Mouse (Mus musculus) liver, postnatal 0 days (tissue): ENCODE measurements around the gene Map3k4. TPM values are rescaled to one million over a fixed set of nuclear protein-coding genes. Genes with fewer than 3 reads are reported as not detected.

Experiments used
- ATAC-seq: fragments of 200-750 bp; cut with Nextera tagmentation; 2 replicates; pipeline ENCODE4 v1.8.0; 2017; ENCODE audit warnings: mild to moderate bottlenecking, moderate library complexity
- DNase-seq: peaks from one replicate; pipeline ENCODE4 v3.0.0-alpha.2; 2016
- H3K27ac ChIP-seq: fragments of 300-500 bp; sonication (generic); 2 replicates; pipeline ENCODE4 v1.5.1; 2014; ENCODE audit warnings: antibody characterized with exemption, moderate library complexity, mild to moderate bottlenecking, low read depth
- H3K27me3 ChIP-seq: fragments of 300-500 bp; sonication (generic); 2 replicates; pipeline ENCODE4 v1.6.1; 2014; ENCODE audit warnings: low read length, control low read depth, mixed read lengths; ENCODE audit not compliant: insufficient read depth
- H3K36me3 ChIP-seq: fragments of 300-500 bp; sonication (generic); replicated peaks from 2 replicates; pipeline ENCODE4 v1.6.1; 2014; ENCODE audit warnings: mild to moderate bottlenecking, control low read depth, low read length, moderate library complexity, mixed read lengths; ENCODE audit not compliant: insufficient read depth
- H3K4me1 ChIP-seq: fragments of 300-500 bp; sonication (generic); 2 replicates; pipeline ENCODE4 v1.6.1; 2014; ENCODE audit warnings: antibody characterized with exemption, mild to moderate bottlenecking, control low read depth; ENCODE audit not compliant: insufficient read depth
- H3K4me2 ChIP-seq: fragments of 300-500 bp; sonication (generic); 2 replicates; pipeline ENCODE4 v1.6.1; 2014; ENCODE audit warnings: low read depth, mild to moderate bottlenecking, low read length, moderate library complexity, mixed read lengths
- H3K4me3 ChIP-seq: fragments of 300-500 bp; sonication (generic); 2 replicates; pipeline ENCODE4 v1.5.1; 2014; ENCODE audit warnings: low read depth, low read length
- H3K9ac ChIP-seq: fragments of 300-500 bp; sonication (generic); replicated peaks from 2 replicates; pipeline ENCODE4 v1.6.1; 2014; ENCODE audit warnings: mild to moderate bottlenecking, moderate library complexity
- H3K9me3 ChIP-seq: fragments of 300-500 bp; sonication (generic); 2 replicates; pipeline ENCODE4 v1.6.1; 2016; ENCODE audit warnings: mild to moderate bottlenecking, control low read depth, low read length, mixed read lengths
- CTCF ChIP-seq: sonication (generic); IDR thresholded peaks from 2 replicates; pipeline ENCODE4 v1.5.1; 2016; ENCODE audit warnings: antibody characterized with exemption, low read depth
- EP300 ChIP-seq: IDR thresholded peaks from 2 replicates; pipeline ENCODE4 v1.6.1; 2016; ENCODE audit warnings: antibody characterized with exemption, low read depth, mild to moderate bottlenecking
- WGBS: fragments of 180-500 bp; shearing (Covaris S2); extraction: QIAGEN DNeasy Blood & Tissue Kit; methylation state at CpG from one replicate; pipeline ENCODE4 v1.1.7; 2014; ENCODE audit not compliant: insufficient replicate concordance; 5-methylcytosine and 5-hydroxymethylcytosine counted together
- polyA plus RNA-seq: library from polyadenylated mRNA; unstranded; fragments of >200 nt; fragmentation: Nextera tagmentation; extraction: Ambion mirVana; gene quantifications from 2 replicates; pipeline ENCODE4 v1.2.1, GENCODE M21; 2015

The Map3k4 gene
- polyA plus RNA-seq, 1 experiment from 2014 or later: 13.0 TPM

DNA sequence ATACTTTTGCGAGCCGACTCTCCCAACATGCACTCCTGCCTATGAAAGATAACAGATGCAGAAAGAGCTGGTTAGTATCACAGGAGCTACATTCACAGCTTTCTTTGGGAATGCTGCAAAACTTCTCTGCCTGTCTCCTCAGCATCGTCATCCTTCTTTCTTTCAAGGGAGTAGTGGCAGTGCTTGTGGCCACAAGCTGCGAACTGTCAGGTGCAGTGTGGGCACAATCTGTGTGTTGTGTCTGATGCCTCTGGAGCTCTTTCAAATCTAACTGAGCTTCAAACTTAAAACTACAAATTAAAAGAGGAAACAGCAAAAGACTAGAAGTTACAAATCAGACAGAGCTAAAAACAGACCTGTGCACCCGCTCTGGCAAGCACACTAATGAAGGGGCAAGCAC is 40.5 kb downstream of the Map3k4 start:
- TF ChIP-seq EP300 (no peak), CTCF (no peak)

DNA sequence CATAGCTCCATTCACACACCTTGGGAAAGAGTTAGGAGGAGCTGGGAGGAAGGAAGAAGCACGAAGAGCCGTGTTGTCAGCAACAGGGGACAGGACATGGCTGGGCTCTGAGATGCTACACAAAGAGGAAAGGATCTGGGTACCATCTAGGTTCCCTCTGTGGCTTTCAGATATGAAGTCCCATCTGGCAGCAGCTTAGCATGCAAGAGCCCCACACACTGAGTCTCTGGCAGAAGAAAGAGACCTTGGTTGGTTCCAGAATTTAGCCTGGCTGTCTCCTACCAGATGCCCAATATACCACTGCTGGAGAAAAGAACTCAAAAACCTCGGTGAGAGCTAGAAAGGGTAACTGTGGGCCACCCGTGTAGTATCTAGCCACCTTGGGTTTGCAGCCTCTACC is 41.3 kb downstream of the Map3k4 start:
- no peak overlapping the region for H3K9ac ChIP-seq
- no peak overlapping the region for H3K4me2 ChIP-seq
- TF ChIP-seq EP300: no peak
- no peak for TF ChIP-seq CTCF
- no peaks in the 10 kb centered on the region for H3K9me3 ChIP-seq
- ATAC-seq: no peak
- H3K4me3 ChIP-seq: no peak overlapping the region
- peaks cover 3% of the 10 kb centered on the region for H3K4me1 ChIP-seq
- H3K27ac ChIP-seq: no peak overlapping the region
- no peak for DNase-seq
- no peaks in the 10 kb centered on the region for H3K27me3 ChIP-seq
- peaks cover 9% of the 10 kb centered on the region; the same call in 1 of the 2 replicates for H3K36me3 ChIP-seq
- 91% methylated on average over 4 of the region's 4 CpGs for WGBS

More for the DNA sequence above, 40.5 kb downstream of the Map3k4 start:
- Histone ChIP-seq H3K4me2 (no peak overlapping the region), H3K9ac (no peak overlapping the region), H3K27ac (no peak overlapping the region), H3K9me3 (peaks cover 1% of the 10 kb centered on the region), H3K36me3 (0 out of 2 replicates have a peak, but pooled peaks cover 9% of the 10 kb centered on the region), H3K4me1 (peaks cover 3% of the 10 kb centered on the region), H3K4me3 (no peak overlapping the region), H3K27me3 (no peaks in the 10 kb centered on the region)
- DNase-seq (no peak), ATAC-seq (no peak)
- 82% methylated on average over 5 of the region's 5 CpGs for WGBS

DNA sequence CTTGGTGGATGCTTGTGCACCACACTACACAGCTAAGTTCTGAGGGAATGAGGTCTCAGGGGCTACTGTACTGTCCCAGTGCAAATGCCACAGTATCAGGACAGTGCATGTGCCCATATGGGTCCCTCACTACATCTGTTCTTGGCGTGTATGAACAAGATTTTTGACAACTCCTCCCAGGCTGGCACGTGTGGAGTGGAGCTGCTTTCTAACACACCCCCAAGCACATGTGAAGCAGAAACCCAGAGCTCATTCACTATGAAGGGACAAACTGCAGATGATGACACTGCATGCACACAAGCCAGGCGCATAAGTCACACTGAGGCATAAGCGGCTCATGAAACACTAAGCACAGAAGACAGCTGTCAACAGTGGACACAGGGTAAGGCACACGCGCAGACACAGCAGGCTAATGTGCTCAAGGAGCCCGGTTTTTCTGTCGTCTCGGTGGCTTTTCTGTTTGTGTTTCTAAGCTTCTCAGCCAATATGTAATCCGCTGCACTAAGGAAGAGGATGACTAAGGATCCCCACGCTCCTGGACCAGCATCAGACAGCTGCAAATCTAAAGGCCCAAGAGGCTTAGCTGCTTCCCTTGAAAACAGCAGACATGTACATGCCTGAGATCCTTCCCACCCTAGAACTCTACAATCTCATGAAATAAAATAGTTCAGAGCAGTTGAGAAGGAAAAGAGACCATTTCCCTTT is 41.9 kb downstream of the Map3k4 start:
- DNase-seq (no peak), ATAC-seq (no peak)
- peaks cover 3% of the 10 kb centered on the region for H3K4me1 ChIP-seq
- WGBS: 90% methylated on average over 11 of the region's 11 CpGs
- TF ChIP-seq EP300 (no peak), CTCF (no peak)
- H3K4me2 ChIP-seq: no peak overlapping the region
- no peak overlapping the region for H3K27ac ChIP-seq
- H3K4me3 ChIP-seq: no peak overlapping the region
- no peak overlapping the region for H3K9ac ChIP-seq
- no peaks in the 10 kb centered on the region for H3K9me3 ChIP-seq
- H3K36me3 ChIP-seq: peaks cover 9% of the 10 kb centered on the region
- H3K27me3 ChIP-seq: no peaks in the 10 kb centered on the region

DNA sequence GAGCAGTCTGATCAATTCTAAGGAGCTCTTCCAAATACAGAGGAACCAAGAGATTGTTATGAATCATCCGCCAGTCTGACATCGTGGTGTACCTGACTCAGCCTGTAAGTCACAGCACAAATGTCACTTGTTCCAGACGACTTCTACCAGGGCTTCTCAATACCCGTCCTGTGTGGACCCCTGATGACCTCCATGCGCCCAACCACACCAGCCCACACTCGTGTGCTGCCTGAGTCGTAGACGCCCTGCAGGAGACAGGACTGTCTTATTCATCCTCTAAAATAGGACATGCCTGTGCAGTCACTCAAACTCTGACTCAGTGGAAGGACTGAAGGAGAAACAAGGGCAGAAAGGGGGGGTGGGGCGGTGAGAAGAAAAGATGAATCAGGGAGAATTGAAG is 42.8 kb downstream of the Map3k4 start:
- no peaks in the 10 kb centered on the region for H3K27me3 ChIP-seq
- DNase-seq: no peak

DNA sequence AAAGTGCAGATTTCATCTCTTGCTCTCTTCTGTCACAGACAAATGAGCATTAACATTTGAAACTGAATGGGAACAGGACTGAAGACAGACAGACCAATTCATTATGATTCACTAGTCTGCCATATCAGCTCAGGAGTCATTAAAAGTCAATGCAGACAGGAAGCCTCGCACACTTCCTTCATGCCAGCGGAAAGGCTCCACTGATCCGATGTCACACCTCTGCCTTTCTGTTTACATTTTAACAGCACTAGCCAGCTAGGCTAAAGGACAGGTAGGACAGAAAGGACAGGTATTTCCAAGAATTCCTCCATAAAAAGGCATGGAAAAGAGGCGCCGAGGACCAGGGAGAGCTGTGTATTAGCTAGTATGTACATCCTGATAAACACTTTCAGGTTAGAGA is 45.6 kb downstream of the Map3k4 start:
- no peak for DNase-seq
- TF ChIP-seq EP300 (no peak), CTCF (no peak)
- Histone ChIP-seq H3K36me3 (peaks cover 22% of the 10 kb centered on the region), H3K4me2 (no peak overlapping the region), H3K27ac (no peak overlapping the region), H3K9me3 (no peaks in the 10 kb centered on the region), H3K9ac (no peak overlapping the region), H3K27me3 (no peaks in the 10 kb centered on the region), H3K4me1 (peaks cover 3% of the 10 kb centered on the region), H3K4me3 (no peak overlapping the region)
- ATAC-seq: no peak
- 59% methylated on average over 5 of the region's 5 CpGs for WGBS

More for the DNA sequence above, 42.8 kb downstream of the Map3k4 start:
- no peak overlapping the region for H3K27ac ChIP-seq
- TF ChIP-seq EP300: no peak
- no peak for TF ChIP-seq CTCF
- no peak overlapping the region for H3K9ac ChIP-seq
- H3K4me3 ChIP-seq: no peak overlapping the region
- H3K4me1 ChIP-seq: peaks cover 3% of the 10 kb centered on the region
- H3K9me3 ChIP-seq: no peaks in the 10 kb centered on the region
- H3K4me2 ChIP-seq: no peak overlapping the region
- 80% methylated on average over 9 of the region's 9 CpGs for WGBS
- no peak for ATAC-seq
- peaks cover 18% of the 10 kb centered on the region for H3K36me3 ChIP-seq

DNA sequence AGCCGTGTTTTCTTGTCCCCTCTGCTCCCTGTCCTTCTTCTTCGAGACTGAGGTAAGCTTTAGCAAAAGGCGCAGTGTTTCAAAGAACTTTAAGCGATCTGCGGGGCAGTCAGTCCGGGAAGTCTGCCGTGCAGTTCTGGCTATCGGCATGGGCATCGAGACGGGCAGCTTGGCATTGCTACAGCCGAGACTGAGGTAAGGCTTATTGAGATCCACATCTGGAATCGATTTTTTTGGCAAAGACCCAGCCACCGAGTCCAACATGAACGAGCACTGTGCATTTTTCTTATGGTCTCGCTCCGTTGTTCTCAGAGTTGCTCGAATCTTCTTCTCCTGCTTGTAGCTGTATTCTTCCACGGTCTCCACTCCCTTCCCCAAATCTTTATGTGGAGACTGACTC is 46.8 kb downstream of the Map3k4 start:
- H3K27me3 ChIP-seq: no peaks in the 10 kb centered on the region
- H3K4me1 ChIP-seq: peaks cover 3% of the 10 kb centered on the region
- WGBS: 92% methylated on average over 18 of the region's 18 CpGs
- peaks cover 22% of the 10 kb centered on the region for H3K36me3 ChIP-seq
- H3K27ac ChIP-seq: no peak overlapping the region
- no peak overlapping the region for H3K9ac ChIP-seq
- TF ChIP-seq CTCF (no peak), EP300 (no peak)
- no peak overlapping the region for H3K4me2 ChIP-seq
- ATAC-seq (no peak), DNase-seq (no peak)
- no peak overlapping the region for H3K4me3 ChIP-seq
- H3K9me3 ChIP-seq: no peaks in the 10 kb centered on the region

DNA sequence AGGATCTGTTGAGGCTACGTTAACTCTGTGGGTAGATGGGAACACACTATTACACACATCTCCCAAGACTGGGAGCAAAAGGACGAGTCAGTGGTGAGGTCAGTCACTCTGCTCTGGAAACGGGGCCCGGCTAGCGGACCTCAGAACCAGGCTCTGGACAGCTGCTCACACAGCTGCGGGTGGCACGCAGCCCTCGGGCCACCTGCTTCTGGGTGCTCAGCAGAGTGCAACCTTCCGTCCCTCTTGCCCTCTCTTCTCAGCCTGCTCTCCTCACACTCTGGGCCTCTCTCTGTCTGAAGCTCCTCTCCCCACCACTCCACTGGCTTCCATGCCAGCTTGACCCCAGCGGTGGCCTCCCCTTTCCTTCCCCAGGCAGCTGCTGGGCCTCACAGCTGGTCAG is 50.1 kb downstream of the Map3k4 start:
- Histone ChIP-seq H3K9ac (no peak overlapping the region), H3K27me3 (no peaks in the 10 kb centered on the region), H3K4me1 (peaks cover 3% of the 10 kb centered on the region), H3K9me3 (no peaks in the 10 kb centered on the region), H3K4me2 (no peak overlapping the region), H3K4me3 (no peak overlapping the region), H3K27ac (no peak overlapping the region), H3K36me3 (peaks cover 16% of the 10 kb centered on the region)
- no peak for ATAC-seq
- 79% methylated on average over 10 of the region's 10 CpGs for WGBS
- TF ChIP-seq CTCF (no peak), EP300 (no peak)
- DNase-seq: no peak
